Mouse (Mus musculus) ZHBTc4 (cell line): Measurements from ENCODE around the gene Lama4.
A peak's percentile ranks its signal among the peaks of the same experiment; 100 is the strongest.

Experiments used
- DNase-seq: peaks from one replicate; pipeline ENCODE4 v3.0.0-alpha.2; 2011; ENCODE audit warnings: low read depth, low spot score

Lama4 gene

DNA sequence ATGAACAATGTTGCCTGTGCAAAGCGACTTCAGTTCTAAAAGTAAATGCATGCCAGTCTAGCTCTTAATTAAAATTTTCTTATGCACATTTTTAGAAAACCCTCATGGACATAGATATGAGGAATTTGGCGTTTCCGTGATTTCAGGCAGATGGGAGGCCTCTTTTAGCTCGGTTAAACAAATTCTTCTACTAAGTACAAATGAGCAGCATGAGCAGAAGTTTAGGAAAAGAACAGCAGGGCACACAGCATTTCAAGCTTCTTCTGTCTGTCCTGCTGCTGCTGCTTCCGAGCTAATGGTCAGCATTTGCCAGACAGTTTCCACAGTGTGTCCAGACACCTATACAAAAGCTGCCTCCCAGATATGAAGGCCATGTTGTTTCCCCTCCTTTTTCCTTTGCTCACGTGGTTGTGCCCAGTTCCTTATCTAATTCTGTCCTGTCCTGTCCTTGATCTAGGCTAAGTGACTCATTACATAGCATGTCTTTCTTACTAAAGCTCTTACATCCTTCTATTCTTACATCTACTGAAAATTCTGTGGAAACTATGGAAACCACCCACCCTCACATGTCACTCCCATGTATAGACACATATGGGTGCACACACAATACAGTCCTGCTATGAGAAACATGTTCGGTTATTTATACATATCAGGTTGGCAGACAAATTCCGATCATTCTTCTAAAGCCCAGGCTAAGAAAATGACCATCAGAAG lies 84.4 kb downstream of the Lama4 start:
- DNase-seq, result no peak

- DNase-seq, result no peak
Observed at GRCm38 (mm10) chr10:39056050-39056449, 90.7 kb downstream of the Lama4 start.

DNA sequence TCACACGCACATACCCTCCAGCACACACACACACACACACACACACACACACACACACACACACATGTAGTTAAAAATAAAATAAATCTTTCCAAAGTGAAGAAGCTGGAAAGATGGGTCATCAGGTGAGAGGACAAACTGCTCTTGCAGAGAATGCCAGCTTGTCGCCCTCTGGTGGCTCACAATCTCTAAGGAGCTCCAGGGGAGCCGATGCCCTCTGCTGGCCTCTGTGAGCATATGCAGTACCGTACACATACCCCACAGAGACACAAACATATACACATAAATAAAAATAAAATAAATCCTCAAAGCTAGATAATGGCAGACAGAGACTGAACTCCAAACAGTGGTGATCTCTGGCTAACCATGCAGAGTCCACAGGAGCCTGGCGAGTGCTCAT lies 99.4 kb downstream of the Lama4 start:
- peak; percentile 87 for DNase-seq

DNA sequence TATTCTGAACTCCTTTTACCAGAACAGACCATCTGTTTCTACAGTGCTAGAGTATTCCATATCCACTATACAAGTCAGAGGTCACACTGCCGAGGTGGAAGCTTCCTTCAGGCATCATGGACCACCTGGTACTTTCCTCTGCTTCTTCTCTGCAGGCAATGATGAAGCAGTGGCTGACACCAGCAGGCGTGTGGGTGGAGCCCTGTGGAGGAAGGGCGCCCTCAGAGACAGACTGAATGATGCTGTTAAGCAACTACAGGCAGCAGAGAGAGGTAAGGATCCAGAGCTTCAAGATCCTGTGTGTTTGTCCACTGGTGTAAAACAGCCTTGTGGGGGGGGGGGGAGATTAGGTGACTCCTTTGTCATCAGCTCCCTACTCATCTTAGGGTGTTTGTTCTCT lies 100.1 kb downstream of the Lama4 start:
- peak; percentile 4 for DNase-seq

DNA sequence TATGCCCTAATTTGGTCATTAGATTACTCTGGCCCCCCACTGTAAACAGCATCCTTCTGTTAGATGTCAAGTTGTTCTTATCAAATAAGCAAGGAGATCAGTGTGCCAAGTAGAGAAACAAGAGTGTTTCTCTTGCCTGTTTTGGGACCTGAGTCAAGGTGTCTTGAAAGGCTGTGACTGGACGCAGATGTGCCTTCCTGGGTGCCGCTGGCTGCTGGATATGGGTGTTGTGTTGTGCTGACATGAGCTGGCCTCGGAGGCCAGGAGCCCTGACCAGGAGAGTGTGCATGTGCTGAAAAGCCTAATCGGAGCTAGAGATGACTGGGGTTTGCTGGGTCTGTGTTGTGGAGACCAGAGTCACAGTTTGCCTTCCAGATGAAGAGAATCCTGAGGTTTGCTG lies 100.7 kb downstream of the Lama4 start:
- no peak for DNase-seq

GRCm38 (mm10) chr10:39066962-39067361 lies 101.6 kb downstream of the Lama4 start:
- peak; percentile 88 for DNase-seq

GRCm38 (mm10) chr10:39072048-39072447 lies 106.7 kb downstream of the Lama4 start:
- DNase-seq, result no peak

- DNase-seq, result peak; percentile 70
Observed at GRCm38 (mm10) chr10:39096981-39097380, 131.7 kb downstream of the Lama4 start.

DNA sequence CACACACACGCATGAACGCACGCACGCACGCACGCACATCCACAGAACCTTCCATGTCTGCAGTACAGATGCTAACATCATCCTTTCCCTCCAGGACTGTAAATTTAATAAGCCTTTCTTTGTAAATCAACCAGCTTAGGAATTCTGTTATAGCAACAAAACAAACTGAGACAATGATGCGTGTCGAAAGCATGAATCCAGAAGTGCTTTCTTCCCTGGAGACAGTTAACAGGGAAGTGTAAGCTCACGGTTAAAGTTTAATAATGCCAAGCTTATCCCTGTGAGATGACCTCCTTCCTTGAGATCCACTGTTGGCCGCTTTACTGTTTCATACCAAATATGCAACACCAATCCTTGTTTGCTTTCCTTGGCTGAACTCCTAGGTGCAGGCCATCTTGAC lies 133.4 kb downstream of the Lama4 start:
- DNase-seq, result no peak

- DNase-seq, result no peak
Observed at GRCm38 (mm10) chr10:39104803-39105449, 139.6 kb downstream of the Lama4 start.

GRCm38 (mm10) chr10:39106413-39106812 lies 141.1 kb downstream of the Lama4 start:
- DNase-seq, result no peak

GRCm38 (mm10) chr10:39106935-39107334 lies 141.6 kb downstream of the Lama4 start:
- peak; percentile 88 for DNase-seq

- no peak for DNase-seq
Observed at GRCm38 (mm10) chr10:39108837-39109488, 143.6 kb downstream of the Lama4 start.

DNA sequence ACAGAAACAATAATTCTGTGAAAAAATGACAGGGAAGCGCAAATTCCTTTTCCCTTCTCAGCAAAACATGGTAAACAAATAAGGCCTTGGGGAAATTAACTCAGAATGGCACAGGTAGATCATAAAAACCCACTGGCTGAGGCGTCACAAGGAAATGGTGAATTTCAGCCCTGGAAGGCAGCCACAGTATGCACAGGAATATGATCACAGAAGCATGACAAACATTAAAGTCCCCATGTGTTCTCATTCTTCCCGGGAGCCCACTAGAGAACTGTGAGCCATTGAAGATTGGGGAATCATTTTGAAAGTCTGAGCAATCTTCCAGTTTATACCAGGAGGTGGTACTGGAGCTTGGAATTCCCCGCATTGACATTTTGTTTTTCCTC lies 144.2 kb downstream of the Lama4 start:
- DNase-seq, result no peak

GRCm38 (mm10) chr10:39121412-39121811 lies 156.1 kb downstream of the Lama4 start:
- DNase-seq, result no peak

DNA sequence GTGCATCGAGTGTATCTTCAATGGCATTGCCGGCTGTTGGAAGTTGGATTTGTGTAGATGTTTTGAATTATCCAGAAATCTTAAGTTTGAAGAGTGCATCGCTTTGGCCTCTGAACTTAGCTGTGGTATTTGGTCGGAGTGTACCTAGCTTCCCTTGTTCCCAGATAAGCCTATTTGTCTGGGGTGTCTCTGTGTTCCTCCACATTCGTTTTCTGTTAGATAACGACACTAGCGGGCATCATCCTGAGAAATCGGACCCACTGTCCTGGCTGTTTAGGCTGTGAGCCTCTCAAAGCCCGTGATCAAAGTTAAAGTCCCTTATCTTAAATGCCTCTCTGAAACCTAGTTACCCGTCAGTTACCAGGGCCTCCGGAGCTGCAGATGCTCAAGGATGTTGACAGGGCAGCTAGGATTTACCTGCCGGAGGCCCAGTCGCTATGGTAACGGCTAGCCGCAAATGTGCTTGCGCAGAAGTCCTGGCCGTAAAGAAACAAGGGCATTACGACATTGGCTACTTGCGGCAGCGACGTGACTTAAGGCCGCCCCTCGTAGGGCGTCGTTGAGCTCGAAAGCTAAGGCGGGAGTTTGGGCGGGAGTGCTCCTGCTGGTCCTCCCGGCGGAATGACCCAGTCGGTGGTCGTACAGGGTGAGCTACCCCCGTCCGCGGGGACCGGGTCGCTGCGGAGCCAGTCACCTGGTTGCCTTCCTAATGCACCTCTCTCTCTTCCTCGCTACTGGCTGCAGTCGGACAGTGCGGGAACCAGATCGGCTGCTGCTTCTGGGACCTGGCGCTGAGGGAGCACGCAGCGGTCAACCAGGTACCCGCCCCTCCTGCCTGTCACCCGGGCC lies 168.4 kb downstream of the Lama4 start, which contains the start of the genes Fam229b and Tube1:
Gene Fam229b, minus strand, starts transcription at position 453 of the 849 bp plus-strand sequence.
Gene Tube1, plus strand, starts transcription at position 515 of the 849 bp plus-strand sequence.
- DNase-seq, result peak; percentile 98

DNA sequence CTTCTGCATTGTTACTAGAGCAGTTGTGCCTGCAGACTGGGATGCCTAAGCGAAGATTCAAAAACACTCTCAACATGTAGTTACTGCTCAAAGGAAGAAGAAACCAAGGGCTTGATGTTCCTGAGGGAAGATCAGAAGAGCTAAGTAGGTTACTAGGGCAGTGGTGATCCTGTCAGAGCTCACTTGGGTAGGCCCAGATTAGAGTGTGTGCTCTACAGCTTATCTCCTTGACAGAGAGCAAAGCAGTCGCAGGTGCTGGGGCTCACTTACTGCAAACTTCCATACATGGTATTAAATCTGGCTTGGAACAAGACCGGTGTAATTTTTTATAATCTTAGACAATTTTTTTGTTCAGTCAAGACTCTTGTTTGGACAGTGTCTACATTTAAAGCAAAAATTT lies 172.5 kb downstream of the Lama4 start:
- DNase-seq, result no peak

DNA sequence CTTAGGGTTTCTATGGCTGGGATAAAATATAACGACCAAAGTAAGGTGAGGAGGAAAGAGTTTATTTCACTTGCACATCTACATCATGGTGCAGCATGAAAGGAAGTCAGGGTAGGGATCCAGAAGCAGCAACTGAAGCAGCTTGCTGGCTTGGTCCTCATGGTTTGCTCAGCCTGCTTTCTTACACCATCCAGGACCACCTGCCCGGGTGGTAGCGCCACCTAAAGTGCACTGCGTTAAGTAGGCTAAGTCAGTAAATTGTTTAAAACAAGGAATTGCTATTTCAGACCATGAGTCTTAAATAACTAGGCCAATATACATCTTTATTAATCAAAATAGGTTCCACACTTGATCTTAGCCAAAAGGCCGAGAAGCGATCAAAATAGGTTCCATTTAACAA lies 173.4 kb downstream of the Lama4 start:
- no peak for DNase-seq

- DNase-seq, result peak; percentile 63
Observed at GRCm38 (mm10) chr10:39140843-39141242, 175.5 kb downstream of the Lama4 start.

- DNase-seq, result no peak
Observed at GRCm38 (mm10) chr10:39141401-39141800, 176.1 kb downstream of the Lama4 start.

GRCm38 (mm10) chr10:39142216-39142615 lies 176.9 kb downstream of the Lama4 start:
- DNase-seq, result no peak

GRCm38 (mm10) chr10:39156719-39157118 lies 191.4 kb downstream of the Lama4 start:
- DNase-seq, result no peak
